Mouse (Mus musculus) gonadal fat pad, adult 2 months (tissue): ENCODE data around the gene Otub1. TPM values are rescaled to one million over a fixed set of nuclear protein-coding genes. Genes with fewer than 3 reads are reported as not detected.

ENCODE experiments used
- DNase-seq: peaks from one replicate; pipeline ENCODE4 v3.0.0-alpha.2; 2012; ENCODE audit warnings: low read depth
- polyA plus RNA-seq: library from polyadenylated mRNA; depleted of rRNA; stranded (reverse); fragments of >200 nt; gene quantifications from 2 replicates; pipeline ENCODE4 v1.2.3, GENCODE M21; 2012

Otub1 gene
- polyA plus RNA-seq, 1 experiment, result 121 TPM

DNA sequence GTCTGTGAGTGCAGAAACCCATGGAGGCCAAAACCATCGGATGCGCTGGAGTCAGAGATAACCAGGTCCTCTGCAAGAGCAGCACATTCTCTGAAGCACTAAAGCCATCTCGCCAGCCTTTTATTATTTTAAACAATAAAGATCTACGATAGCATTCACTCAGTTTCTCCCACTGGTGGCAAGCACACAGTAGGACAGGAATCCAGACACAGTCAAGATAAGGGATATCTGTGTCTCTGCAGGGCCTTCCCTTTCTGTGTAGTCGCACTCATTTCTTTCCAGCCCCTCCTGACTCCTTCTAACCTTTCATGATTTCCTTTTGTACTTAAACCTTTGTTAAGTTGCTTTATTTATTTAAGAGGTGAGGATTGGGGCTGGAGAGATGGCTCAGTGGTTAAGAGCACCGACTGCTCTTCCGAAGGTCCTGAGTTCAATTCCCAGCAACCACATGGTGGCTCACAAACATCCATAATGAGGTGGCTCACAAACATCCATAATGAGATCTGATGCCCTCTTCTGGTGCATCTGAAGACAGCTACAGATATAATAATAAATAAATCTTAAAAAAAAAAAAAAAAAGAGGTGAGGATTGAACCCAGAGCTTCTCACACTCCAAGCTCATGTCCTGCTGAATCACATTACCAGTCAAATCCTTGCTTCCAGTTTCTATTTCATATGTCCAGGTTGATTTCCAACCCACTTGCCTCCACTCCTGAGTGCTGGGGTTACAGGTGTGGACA lies 4.0 kb upstream of the Otub1 start:
- no peak for DNase-seq

DNA sequence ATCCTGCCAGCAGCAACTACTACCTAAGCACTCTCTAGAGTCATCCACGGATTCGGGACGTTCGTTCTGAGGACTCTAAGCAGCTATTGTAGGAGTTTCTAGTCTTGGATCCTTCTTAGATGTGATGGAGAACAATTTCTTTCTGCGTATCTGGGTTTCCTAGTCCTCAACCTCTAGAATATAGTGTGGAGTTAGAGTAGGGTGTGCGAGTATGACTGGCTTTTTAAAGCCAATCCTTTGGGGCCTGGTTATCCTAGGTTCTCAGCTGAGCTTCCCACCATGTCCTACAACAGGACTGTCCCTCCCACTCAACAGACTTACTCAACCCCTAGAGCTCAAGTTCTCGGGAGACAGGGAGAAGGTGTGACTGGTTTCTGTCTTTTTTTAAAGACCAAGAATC lies 790 bp downstream of the Otub1 start:
- DNase-seq, result no peak

DNA sequence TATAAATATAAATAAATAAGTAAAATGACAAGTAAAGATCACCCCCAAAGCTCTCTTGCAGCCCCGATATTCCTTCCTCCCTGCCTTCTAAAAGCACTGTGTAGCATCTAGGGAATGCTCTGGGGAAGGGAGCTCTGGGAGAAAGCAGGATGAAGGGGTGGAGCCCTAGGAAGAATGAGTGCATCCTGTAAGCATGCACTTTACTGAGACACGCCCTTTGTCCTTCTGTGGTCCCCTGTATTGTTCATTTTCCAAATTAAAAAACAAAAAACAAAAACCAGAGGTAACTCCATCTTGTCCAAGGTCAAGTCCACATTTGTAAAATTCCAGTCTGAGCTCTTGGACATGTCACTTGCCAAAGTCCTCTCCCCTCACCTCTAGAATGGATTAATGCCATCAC lies 1.2 kb downstream of the Otub1 start:
- no peak for DNase-seq

DNA sequence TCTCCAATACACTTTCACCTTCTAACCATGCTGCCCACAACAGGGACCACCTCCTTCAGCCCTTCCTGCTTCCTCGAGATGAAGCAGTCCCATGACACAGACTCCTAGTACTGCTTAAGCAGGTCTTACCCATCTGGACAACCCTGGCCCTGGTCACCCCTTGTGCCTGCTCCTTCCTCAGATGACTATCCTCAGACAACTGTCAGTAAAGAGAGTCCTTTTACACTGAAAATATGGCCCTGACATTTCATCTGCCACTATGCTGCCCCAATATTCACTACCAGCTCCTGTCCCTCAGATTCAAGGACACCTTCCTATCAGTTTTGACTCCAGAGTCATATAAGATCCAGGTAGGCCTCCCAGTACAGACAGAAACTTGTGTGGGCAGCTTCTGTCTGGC lies 5.7 kb downstream of the Otub1 start:
- DNase-seq, result no peak

DNA sequence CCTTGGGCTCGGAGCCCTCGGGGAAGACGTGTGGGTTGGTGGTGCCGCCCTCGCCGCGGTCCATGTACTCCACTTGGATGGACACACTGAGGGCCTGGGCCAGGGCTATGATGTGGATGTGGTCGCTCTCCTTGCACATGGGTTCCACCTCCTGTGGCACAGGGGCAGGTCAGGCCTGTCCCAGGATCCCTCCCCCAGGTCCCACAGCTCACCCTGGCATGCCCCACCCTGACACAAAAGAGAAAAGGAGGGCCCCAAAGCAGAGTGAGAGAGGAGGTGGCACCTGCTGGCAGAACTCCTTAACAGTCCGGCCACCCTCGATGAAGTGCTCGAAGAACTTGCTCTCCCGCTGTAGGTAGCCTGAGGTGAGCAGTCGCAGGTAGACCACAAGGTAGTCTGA lies 7.0 kb downstream of the Otub1 start:
- no peak for DNase-seq

DNA sequence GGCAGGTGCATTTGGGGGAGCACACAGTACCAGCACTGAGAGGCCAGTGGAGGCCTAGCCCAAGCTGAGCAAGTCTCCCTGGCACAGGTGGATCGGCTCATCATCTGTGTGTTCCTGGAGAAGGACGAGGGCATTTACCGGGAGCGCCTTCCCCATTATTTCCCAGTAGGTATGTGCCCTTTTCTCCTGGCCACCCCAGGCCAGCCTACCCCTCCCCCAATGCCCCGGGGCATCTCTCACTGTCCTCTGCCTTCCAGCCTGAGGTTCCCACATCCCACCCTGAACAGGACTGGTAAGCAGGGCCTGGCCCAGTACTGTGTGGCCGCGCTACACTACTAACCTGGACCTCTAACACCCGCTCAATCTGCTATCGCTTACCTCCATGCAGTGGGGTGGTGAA lies 8.7 kb downstream of the Otub1 start:
- DNase-seq, result no peak

DNA sequence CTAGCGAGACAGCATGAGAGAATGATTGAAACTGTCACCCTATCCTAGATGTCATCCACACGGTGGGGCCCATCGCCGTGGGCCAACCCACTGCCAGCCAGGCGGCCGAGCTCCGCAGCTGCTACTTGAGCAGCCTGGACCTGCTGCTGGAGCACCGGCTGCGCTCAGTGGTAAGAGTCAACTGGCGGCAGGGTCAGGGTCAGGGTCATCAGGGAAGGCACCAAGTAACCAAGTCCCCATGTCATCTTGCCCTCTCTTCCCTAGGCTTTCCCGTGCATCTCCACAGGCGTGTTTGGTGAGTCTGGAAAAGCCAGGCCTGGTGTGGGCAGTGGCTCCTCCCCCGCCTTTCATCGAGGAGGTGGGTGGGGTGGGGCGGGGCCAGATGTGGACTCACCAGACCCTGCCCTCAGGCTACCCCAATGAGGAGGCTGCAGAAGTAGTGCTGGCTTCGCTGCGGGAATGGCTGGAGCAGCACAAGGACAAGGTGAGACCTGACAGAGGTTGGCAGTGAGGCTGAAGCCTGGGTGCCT lies 9.3 kb downstream of the Otub1 start:
- DNase-seq, result no peak

DNA sequence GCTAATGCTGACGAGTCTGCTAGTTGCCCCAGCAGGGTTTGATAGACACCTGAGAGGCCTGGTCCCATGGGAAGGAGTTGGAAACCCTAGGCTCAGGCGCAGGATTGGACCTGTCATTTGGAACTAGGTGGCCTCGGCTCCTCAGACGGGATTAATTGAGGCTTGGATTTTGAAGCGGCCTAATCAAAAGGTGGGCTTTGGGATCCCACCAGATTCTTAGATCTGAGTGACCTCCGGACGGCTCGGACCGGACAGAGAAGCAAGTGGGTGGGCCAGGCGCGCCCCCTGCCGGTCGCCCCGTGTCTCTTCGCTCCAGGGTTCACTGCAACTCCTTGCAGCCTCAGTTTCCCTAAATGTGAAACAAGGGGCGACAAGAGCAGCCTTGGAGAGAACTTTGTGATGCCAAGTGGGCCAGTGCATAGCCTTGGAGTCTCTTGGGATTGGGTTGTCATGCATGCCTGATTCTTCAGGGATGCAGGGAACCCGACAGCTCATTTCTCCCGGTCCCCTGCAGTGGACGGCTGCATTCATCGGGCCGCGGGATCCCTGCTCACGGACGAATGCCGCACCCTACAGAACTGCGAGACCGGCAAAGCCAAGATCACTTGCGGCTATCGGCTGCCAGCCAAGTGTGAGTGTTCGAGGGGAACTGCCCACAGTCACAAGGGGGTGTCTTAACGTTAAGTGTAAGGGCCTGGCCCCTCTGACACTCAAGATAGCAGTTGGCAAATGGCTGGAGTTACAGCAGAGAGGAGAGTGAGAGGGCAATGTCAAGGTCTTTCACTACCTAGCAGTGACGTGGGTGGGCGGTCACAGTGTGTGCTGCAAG lies 10.0 kb downstream of the Otub1 start:
- DNase-seq, result no peak

DNA sequence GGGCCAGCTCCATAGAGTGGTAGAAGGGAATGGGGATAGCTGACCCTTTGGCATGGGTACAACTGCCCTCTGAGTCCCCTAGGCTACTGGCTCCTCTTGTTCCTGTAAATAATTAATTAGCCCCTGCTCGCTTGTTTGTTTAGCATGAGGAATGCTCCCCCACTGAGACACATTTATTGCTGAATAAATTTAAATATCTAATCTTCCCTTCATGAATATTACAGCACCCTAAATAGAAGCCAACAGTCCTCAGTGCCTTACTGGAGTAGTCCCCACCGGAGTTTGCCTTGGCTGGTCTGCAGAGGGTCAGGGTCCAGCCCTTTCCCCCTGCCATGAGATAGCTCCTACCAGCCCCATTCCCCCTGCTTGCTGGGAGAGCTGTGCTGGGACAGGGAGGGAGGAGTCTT lies 13.6 kb downstream of the Otub1 start:
- no peak for DNase-seq

DNA sequence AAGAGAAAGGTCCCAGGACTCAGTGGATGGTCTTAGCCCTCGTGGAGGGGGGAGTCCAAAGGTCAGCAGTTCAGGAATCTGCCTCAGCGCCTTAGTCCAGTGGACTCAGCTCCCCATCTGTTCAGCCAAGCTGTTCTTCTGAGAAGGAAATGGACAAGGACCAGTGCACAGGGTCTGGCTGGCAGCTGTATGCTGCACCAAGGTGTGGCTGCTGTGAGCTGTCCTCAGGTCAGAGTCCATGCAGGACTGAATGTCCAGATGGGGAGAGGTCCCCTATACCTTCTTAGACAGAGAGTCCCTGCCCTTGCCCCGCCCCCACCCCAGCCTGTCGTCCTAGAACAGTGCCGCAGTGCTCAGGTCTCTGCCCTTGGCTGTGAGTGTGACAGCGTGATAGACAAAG lies 14.5 kb downstream of the Otub1 start:
- no peak for DNase-seq

DNA sequence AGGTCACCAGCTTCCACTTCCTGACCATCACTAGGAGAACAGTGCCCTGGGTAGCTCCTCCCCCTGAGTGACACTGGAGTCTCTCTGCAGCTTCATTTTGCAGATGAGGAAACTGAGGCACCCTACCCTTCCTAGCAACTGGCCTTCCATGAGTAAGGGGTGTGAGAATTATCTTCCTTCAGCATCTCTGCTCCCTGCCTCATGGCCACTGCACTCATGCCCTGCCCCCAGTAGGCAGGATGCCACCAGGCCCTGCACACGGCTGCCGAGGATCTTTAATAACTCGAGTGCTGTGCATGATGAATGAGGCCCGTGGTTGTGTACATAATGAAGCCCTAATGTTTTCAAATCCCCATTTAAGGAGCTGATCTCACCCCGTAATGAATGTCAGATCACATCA lies 15.1 kb downstream of the Otub1 start:
- DNase-seq, result no peak

DNA sequence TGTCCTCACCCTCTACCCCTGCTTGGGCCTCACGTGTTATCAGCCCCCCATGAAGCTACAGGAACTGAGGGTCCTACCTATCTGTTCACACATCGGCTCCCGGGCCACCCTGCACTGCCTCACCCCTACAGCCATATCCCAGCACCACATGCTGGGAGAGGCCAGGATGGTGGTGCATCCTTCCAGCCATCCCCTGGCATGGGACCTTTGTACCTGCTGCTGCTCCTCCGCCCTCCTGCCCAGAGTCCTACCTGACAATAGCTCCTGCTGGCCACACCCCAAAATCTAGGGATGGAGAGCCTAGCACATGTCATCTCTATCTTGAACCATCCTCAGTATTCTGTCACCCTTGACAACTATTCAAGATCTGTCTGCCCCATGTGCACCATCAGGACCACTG lies 17.1 kb downstream of the Otub1 start:
- DNase-seq, result no peak

DNA sequence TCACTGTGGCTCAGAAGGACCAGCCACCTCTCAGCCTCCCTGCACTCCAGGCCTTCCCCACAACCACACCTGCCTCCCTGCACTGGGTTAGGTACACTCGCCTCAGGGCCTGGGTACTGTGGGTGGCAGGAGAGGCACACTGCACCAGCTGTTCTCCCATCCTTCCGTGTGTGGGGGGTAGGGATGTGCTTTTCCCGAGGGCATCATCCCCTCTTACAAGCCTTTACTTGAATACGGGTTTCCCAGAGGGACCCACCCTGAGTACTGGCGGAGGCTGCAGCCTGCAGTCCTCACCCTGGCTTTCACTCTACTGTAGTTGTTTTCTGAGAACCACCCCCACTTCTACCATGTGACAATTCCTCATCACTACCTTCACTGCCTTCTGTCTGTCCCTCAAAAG lies 19.0 kb downstream of the Otub1 start:
- no peak for DNase-seq

DNA sequence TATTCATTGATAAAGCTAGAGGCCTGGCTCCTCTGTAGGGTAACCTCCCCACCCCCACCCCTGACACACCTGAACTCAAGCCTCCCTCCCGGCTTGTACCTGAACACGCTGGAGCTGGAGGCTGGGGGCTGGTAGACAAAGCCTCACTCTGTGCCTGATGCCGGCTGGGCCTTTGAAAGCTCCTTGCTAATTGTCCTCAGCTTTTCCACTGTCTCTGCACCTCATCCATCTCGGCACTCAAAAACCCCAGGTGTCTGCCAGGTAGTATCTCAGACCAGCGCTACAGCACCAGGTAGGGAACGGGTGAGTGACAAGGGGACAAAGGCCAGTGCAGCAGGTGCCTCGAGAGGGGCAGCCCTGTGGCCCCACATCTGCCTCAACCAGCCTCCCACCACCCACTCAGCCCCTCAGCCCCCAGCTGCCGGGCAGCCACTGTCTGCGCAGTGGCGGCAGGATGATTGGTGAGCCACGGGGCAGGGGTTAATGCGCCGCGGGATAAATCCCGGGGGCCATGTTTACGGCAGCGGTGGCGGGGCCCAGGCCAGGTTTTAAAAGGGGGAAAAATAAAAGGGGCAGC lies 20.3 kb downstream of the Otub1 start:
- no peak for DNase-seq

DNA sequence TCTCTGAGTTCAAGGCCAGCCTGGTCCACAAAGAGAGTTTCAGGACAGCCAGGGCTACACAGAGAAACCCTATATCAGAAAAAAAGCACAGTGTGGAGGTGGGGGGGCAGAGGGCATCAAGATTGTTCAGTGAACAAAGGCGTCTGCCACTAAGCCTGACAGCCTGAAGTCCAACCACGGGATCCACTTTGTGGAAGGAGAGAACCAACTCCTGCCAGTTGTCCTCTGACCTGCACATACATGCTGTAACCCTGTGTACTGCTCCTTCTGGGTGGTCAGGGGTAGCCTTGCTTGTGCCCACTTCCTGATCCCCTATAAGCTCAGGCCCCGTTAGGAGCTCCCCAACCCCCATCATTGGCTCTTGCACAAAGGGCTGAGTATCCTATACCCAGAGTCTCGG lies 21.1 kb downstream of the Otub1 start:
- no peak for DNase-seq

DNA sequence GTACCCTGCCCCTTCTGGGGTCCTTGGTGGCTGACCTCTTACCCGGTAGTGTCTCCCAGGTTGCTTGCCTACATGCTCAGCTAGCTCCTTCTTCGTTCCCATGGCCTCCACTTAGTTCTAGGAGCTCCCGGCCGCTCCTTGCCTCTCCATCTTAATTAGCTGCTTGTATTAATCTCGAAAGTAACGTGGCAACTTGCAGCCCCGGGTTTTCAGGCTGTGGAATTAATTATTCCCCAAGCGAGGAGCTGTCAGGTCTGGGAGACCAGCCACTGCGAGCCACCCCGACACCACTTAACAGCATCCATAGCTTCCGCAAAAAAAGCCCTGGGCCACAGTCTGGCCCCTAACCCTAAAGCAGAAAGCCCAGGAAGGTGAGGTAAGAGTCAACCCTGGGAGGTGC lies 22.7 kb downstream of the Otub1 start:
- DNase-seq, result no peak

DNA sequence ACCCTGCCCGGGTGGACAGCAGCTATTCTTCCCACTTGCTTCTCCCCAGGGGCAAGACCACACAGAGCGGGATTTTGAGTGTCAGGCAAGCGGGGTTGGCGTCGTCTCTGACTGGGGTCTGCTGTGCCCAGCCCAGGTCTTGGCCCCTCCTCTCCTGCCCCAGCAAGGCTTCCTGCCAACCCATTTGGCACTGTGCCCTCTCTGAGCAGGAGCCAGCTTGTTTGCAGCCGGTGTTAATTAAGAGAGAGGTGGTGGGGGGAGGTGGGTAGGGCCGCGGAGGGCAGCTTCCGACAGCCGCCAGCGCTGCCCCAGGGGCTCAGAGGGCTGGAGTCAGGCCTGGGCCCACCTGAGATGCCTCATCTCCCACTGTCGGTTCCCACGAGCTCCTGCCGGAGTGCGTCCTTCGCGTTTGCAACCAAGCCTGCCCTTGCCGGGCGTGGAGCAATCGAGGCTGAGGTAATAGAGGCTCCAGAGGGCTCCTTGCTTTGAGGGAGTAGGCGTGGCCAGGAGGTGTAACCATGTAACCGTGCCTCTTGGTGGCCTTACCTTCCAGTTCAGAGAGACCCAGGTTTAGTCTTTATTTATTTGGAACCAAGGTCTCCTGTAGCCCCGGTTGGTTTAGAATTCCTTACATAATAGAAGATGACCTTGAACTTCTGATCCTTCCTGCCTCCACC lies 23.7 kb downstream of the Otub1 start:
- DNase-seq, result no peak

DNA sequence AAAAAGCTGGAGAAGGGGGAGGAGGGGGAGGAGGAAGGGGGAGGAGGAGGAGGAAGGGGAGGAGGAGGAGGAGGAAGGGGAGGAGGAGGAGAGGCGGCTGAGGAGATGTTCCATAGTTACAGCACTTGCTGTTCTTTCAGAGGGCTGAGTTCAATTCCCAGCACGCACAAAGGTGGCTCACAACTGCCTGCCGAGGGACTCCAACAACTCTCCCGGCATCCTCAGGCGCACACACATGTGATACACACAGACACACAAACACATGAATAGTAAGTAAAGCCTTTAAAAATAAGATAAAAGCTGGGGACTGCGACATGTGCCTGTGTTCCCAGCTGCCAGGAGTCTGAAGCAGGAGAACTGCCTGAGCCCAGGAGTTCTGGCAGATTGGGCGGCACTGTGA lies 24.6 kb downstream of the Otub1 start:
- no peak for DNase-seq

DNA sequence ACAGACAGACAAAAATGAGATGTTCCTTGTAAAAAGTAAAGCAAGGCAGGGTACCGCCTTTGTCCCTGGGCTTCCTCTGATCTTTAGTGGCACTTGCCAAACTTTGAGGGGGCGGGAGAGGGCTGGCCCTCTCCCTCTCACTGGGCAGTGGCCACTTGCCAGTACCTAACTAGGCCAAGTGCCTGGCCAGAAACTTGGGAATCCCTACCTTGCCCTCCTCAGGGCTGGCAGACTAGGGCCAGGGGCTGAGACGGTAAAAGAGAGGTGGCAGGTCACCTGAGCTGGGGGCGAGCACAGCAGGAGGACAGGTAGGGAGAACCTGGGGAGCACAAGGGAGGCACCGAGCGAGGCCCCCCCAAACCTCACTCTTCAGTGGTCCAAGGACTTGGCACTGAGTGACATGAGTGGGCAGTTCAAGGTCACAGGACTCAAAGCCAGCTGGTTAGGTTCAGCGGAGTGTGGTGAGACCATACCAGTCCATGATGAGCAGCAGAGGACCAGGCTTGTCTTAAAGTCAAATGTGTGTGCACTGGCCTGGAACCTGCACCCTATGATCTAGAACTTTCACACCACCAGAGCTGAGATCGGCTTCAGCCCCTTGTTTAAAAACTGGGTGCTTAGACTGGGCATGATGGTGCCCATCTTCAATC lies 25.2 kb downstream of the Otub1 start:
- DNase-seq, result no peak

DNA sequence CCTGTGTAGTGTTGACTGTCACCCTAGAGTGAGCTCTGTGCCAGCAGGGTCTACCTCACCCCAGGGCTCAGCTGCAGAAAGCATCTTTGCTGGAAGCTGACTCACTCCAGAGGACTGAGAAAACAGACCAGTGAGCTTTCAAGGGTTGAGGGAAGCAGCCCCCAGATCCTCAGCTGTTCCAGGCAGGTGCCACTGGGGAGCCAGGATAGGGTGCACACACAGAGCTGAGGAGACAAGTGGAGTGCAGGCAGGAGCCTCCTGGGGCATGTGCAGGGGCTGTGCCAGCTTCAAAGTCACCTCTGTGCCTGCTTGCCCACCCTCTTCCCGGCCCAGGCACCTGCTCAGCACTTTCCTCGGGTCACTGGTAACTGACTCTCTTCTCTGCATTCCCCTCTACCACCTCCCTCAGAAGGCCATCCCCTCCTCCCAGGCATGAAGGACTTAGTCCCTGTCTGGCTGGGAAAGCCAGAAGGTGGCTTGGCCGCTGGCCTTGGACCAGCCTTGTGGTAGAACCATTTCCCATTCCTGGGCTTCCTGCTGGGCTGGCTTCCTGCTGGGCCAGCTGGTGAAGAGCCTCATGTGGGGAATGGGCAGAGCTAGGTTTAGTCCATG lies 27.2 kb downstream of the Otub1 start:
- no peak for DNase-seq

DNA sequence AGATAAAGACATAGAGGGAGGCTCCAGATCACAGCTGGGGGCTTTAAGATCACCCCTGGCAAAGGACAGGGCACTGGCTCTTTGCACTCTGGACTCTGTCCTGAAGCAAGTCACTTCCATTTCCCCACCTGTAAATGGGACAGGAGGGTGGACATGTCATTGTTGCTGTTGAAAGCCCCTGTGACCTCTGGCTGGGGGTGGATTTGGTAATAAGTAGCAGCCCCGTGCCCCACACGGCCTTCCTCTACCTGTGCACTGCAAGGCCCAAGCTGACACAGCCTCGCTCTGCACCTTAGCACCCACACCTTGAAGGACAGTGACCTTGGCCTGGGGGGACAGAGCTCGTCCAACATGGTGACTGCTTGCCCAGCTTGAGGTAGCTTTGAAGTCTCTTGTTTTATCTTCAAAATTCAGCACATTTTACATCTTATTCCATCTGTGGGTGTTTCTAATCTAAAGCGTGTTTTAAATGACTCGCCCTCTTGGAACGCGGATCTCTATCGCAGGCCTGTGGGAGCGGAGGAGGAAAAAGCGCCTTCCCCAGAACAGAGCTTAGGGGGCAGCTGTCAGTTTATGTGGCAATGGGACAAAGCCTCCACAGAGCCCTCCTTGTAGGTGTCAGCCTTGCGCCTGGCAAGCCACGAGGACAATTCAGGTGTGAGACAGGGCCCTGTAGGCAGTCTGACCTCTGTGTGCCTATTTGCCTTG lies 28.2 kb downstream of the Otub1 start:
- DNase-seq, result no peak
